Mouse (Mus musculus) lung, adult 2 months (tissue): ENCODE data around the gene Pax3.

Source experiments
- CTCF ChIP-seq: fragments of 200-500 bp; IDR thresholded peaks from 2 replicates; pipeline ENCODE4 v1.5.1; 2011; ENCODE audit warnings: mild to moderate bottlenecking, low read length, control low read depth; ENCODE audit not compliant: insufficient read depth
- POLR2A ChIP-seq: fragments of 200-500 bp; IDR thresholded peaks from 2 replicates; pipeline ENCODE4 v1.6.1; 2011; ENCODE audit warnings: low read depth, mild to moderate bottlenecking, control low read depth, low read length, borderline replicate concordance; ENCODE audit errors: extremely low read depth

DNA sequence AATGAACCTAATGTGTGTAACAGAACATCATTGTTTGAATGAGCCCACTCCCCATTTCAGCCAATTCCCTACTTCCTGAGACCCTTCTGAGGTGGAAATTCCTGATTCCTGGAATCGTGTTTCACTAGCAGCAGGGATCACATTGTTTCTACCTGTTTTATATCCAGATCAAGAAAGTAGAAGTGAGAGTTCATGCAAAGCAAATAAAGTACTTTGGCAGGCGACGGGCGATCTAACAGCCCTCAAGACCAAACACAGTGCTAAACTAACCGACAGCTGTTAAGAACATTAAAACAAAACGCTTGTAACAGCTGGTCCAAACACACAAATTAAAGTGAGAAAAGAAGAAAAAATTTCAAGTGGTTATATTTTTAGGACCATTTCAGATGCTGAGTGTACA, 39.0 kb downstream of the Pax3 start:
- TF ChIP-seq CTCF (no peak), POLR2A (no peak)
